Mouse (Mus musculus): ENCODE measurements around the gene Mthfsd. TPM values are rescaled to one million over a fixed set of nuclear protein-coding genes. Genes with fewer than 3 reads are reported as not detected.

Gene Mthfsd
- total RNA-seq, 1 experiment from 2014 or later: 13.0 TPM

GRCm38 (mm10) chr8:121078721-121079120 is 29.5 kb downstream of the Mthfsd start:
- ATAC-seq (ENCODE audit: extremely low read depth, insufficient number of reproducible peaks, low FRiP score, poor library complexity, severe bottlenecking): no peak

DNA sequence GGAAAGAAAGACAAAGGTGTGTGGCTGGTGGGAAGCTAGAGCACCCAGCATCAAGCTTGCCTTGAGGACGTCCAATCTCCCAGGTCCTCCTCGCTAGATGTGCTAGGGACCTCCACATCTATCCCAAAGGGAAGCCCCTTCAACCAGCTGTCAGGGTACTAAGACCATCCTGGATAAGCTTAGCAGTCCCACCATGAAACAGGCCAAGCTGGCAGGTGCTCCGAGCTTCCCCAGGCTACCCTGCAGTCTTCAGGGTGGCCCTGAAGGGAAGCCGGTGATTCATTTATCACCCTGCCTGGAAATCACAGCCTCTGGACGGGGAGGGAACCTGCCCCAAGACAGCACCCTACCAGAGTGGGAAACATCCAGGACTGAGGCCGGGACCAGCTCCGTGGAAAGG is 31.6 kb downstream of the Mthfsd start:
- no peak for ATAC-seq (ENCODE audit: extremely low read depth, insufficient number of reproducible peaks, low FRiP score, poor library complexity, severe bottlenecking)

DNA sequence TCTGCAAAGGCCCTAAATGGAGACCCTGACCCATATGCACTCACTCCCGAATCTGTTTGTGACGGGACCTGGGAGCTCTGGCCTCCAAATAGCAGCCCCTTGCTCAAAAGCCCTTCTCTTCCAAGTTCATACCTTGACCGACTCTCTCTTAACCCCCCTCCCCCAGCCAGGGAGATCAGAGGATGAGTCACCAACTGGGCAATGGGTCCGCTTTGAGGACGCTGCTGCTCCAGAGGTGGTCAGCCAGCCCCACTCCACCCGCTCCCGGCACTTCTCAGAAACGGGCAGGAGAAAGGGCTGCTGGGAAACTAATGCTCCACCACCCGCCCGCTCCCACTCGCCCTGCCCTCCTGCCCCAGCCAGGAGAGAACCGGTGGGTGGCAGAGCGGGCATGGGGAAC is 32.3 kb downstream of the Mthfsd start:
- no peak for ATAC-seq (ENCODE audit: extremely low read depth, insufficient number of reproducible peaks, low FRiP score, poor library complexity, severe bottlenecking)

GRCm38 (mm10) chr8:121074848-121075145 is 33.4 kb downstream of the Mthfsd start:
- no peak for ATAC-seq (ENCODE audit: extremely low read depth, insufficient number of reproducible peaks, low FRiP score, poor library complexity, severe bottlenecking)

DNA sequence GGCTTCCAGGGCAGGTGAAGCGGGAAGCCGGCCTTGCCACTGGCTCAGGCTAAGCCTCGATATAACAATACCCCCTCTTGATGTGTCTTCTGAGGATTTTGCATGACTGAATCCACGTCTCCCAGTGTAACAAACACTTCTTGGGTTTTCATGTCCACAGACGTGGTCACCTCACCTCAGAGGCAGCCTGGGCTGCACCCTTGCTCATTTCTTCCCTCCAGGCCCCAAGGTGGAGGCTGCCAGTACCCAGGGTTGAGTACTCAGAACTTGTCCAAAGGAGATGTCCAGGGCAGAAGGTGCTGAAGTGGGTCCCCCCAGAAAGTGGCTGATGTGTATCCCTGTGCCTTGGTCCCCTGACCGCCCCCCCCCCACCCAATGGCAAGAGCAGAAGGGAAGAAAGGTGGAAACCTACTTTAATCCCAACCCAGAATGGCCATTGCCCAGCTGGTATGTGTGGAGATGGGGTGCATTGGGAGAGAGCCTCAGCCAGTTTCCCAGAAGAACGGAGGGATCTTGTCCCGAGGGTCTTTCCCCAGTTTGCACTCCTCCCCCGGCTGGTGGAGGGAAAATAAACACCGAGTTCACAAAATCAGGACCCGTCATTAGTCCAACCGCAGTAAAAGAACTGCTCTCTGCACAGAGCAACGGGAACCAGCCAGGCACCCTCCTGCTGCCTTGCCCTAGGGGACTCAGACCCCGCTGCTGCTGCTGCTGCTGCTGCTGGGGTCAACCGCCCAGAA is 33.9 kb downstream of the Mthfsd start:
- no peak for ATAC-seq (ENCODE audit: extremely low read depth, insufficient number of reproducible peaks, low FRiP score, poor library complexity, severe bottlenecking)

DNA sequence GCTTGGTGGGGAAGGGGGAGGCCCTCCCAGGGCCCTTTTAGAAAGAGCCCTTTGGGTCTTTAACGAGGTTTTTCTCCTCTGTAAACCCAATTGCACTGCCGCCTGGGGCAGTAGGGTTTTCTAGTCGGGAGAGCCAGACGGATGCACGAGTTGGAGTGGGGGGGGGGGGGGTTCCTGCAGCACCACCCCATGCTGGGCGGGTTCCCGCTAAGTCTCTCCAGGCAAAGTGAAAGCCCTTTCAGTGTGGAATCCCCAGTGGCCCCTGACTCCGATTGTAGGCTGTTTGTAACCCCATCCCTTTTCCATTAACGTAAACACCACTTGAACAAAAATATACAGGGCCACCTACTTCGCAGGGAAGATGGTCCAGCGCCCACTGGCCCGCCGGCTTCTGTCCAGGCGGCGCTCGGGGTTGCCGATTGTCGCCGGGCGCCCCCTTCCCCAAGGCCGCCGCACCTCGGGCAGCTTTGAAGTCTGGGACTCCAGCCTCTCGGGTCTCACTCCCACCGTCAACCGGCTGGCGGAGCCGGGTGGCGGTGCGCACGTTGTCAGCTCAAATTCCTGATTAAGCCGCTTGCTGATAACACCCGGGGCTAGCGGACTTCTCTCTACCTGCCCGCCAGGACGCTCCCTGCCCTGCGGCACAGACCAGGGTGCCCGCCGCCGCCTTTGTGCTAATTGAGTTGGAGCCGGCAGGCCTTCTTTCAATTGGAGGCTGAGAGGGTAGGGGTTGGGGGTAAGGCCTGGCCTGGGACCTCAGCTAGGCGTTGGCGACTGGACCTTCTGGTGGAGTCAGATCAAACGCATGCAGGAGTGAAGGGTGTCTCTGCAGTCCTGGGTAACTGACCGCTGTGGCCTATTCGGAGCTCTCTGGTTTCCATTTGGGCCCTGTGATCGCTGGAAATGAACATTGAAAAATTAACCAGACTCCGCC is 34.8 kb downstream of the Mthfsd start:
- ATAC-seq (ENCODE audit: extremely low read depth, insufficient number of reproducible peaks, low FRiP score, poor library complexity, severe bottlenecking): no peak

DNA sequence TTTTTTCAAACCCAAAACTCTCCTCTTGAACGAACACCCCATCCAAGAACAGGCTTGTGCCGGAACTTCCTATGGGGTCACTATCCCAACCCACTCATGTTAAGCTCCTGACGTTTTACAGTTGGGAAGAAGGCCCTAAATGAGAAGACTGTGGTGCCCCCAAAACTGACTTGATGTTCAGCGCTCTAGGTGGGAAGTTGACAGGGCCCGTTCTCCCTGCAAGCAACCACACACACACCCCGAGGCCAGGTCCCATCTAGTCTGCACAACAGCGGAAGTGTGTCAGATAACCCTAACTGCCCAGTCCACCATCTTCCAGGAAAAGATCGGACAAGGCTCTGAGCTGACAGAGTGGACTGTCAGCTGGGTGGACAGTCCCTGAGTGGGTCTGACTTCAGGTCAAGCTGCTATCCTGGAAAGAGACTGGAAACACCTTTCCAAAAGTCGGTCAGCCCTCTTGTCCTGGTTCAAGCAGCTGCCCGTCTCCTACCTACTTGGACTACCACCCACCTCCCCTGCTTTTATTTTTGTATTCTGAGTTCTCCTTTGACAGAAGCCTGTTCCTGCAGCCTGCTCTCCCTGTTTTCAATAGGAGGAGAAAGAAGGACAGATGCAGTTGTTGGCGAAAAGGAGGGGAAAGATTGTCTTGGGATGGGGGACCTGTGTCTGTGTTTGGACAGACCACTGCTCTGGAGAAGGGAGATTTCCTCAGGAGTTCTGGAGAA is 35.6 kb downstream of the Mthfsd start:
- no peak for ATAC-seq (ENCODE audit: extremely low read depth, insufficient number of reproducible peaks, low FRiP score, poor library complexity, severe bottlenecking)

DNA sequence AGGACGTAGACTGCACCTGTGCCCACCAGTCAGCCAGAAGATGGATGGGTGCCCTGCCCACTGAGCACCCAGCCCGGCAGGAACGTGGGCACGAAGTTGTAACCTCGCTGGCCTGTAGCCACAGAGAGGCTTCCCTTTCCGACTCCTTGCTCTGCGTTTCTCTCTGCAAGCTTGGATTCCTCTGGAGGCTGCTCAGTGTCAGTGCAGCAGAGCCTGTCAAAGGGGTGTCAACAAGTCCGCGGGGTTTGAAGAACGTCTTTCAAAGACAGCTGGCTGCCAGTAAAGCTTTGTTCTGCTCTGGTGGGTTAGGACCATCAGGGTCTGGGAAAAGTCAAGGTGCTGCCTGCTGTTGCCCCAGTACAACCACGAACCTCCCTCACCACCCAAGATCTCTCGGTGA is 36.7 kb downstream of the Mthfsd start:
- no peak for ATAC-seq (ENCODE audit: extremely low read depth, insufficient number of reproducible peaks, low FRiP score, poor library complexity, severe bottlenecking)

- no peak for ATAC-seq (ENCODE audit: extremely low read depth, insufficient number of reproducible peaks, low FRiP score, poor library complexity, severe bottlenecking)
Measured at GRCm38 (mm10) chr8:121063649-121064048, 44.5 kb downstream of the Mthfsd start.

DNA sequence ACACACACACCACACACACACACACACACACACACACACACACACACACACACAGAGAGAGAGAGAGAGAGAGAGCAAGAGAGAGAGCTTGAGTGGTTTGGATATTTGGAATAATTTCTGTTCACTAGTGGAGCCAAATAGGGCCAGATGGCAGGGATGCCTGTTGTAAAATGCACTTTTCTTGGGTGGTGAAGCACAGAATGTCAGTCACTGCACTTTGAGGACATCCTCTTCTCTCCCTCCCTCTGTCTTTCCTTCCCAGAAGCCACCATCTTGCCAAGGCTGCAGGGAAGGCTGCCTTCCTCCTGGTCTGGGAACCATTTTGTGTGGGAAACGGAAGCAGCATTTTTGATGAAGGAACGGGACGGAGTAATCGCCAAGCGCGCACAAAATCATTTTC is 45.7 kb downstream of the Mthfsd start:
- no peak for ATAC-seq (ENCODE audit: extremely low read depth, insufficient number of reproducible peaks, low FRiP score, poor library complexity, severe bottlenecking)

DNA sequence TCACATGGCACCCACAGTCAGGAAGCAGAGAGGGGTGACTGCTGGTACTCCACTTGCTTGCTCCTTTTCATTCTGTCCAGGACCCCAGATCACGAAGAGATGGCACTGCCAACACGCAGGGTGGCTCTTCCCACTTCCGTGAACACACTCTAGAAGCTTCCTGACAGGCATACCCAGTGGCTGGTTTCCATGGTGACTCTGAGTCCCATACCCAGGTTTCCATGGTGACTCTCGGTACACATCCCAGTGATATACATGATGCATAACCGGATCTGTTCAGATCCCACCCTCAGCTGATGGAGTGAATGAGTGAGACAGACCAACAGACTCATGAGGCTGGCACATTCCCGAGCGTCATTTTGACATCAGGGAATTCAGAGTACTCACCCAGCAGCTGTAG is 49.1 kb downstream of the Mthfsd start:
- no peak for ATAC-seq (ENCODE audit: extremely low read depth, insufficient number of reproducible peaks, low FRiP score, poor library complexity, severe bottlenecking)

GRCm38 (mm10) chr8:121058081-121058480 is 50.1 kb downstream of the Mthfsd start:
- ATAC-seq (ENCODE audit: extremely low read depth, insufficient number of reproducible peaks, low FRiP score, poor library complexity, severe bottlenecking): no peak

GRCm38 (mm10) chr8:121047441-121047840 is 60.8 kb downstream of the Mthfsd start:
- no peak for ATAC-seq (ENCODE audit: extremely low read depth, insufficient number of reproducible peaks, low FRiP score, poor library complexity, severe bottlenecking)

DNA sequence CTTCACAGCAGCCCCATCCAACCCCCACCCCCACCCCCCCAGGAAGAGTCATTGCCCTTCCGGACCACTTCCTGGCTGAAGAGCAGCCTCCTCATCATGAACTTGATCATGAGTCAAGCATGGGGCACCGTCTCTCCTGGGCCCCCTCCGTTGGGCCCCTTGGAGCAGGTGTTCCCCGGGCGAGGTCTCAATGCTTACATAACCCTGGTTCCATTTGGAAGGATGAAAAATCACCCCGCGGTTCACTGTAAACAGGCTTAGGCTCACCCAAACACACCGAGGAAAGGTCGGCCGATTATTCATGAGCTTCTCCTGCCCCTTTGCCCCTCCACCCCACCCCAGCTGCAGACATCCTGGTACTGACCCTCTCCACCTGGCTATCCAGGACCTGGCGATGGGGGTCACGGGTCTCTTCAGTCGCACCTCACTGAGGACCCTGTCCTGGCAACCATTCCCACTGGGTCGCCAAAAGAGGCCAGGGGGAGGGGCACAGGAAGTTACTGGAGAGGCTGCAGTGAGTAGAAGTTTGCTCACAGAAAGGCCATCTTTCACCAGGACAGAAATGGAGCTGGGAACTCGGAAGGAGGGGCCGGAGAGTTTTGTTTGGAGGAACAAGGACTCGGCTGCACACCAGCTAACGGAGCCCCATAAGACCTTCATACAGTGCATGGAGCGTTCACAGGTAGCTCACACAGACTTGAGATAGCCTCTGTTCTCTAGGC is 64.3 kb downstream of the Mthfsd start:
- ATAC-seq (ENCODE audit: extremely low read depth, insufficient number of reproducible peaks, low FRiP score, poor library complexity, severe bottlenecking): no peak

Other genes starting within 250 kb of the Mthfsd start
- gene Foxf1, start 24.0 kb downstream of the Mthfsd start, total RNA-seq (2017): not detected in 2 replicates
- gene Foxc2, start 7.8 kb upstream of the Mthfsd start, total RNA-seq (2017): not detected in 2 replicates
- not detected in 2 replicates for gene Foxl1, start 19.5 kb upstream of the Mthfsd start, total RNA-seq (2017)

All from neutrophil, adult 5-6 weeks (primary cell).